Mouse (Mus musculus) CH12.LX (cell line): ENCODE measurements around the gene Ppara. TPM values are rescaled to one million over a fixed set of nuclear protein-coding genes. Genes with fewer than 3 reads are reported as not detected.

Experiments
- DNase-seq: peaks from one replicate; pipeline ENCODE4 v3.0.0-alpha.2; 2013; ENCODE audit errors: extremely low read depth
- H3K27ac ChIP-seq: 2 replicates; pipeline ENCODE4 v1.5.1; 2012; ENCODE audit warnings: low read depth, mild to moderate bottlenecking, control low read depth, moderate library complexity; ENCODE audit not compliant: insufficient read depth
- H3K27me3 ChIP-seq: replicated peaks from 2 replicates; pipeline ENCODE3; 2012; ENCODE audit warnings: inconsistent platforms
- H3K36me3 ChIP-seq, 2 experiments: replicated peaks in 1 of 2; 2 replicates each; pipeline versions ENCODE3 to v1.6.1; 2012; ENCODE audit warnings: inconsistent platforms in 1 of 2, low read length in 1 of 2, mild to moderate bottlenecking in 1 of 2, mixed read lengths in 1 of 2, moderate library complexity in 1 of 2; ENCODE audit not compliant: control insufficient read depth in 1 of 2, insufficient read depth in 1 of 2
- H3K4me1 ChIP-seq, 2 experiments: 2 replicates each; pipeline ENCODE4 v1.6.1; 2012; ENCODE audit warnings: inconsistent platforms in 1 of 2, moderate library complexity in 1 of 2; ENCODE audit not compliant: insufficient read depth in 2 of 2, control insufficient read depth in 1 of 2
- H3K4me2 ChIP-seq: 2 replicates; pipeline ENCODE4 v1.6.1; 2012; ENCODE audit warnings: low read depth, mild to moderate bottlenecking, control low read depth; ENCODE audit not compliant: poor library complexity, insufficient read depth, severe bottlenecking
- H3K4me3 ChIP-seq, 3 experiments: fragments of 150-350 bp in 1 of 3; sonication (generic) in 1 of 3; replicated peaks in 1 of 3; 2 replicates each; pipeline versions ENCODE3 to v1.5.1; 2011 to 2012; ENCODE audit warnings: low read depth in 2 of 3, low read length in 2 of 3, mild to moderate bottlenecking in 2 of 3, moderate library complexity in 2 of 3, control low read depth in 1 of 3, improper control_type of control experiment in 1 of 3, inconsistent platforms in 1 of 3, mixed read lengths in 1 of 3; ENCODE audit not compliant: poor library complexity in 1 of 3
- H3K79me2 ChIP-seq: replicated peaks from 2 replicates; pipeline ENCODE4 v1.6.1; 2012; ENCODE audit warnings: mild to moderate bottlenecking, moderate library complexity; ENCODE audit not compliant: control insufficient read depth, poor library complexity, insufficient read depth, severe bottlenecking; ENCODE audit errors: extremely low read depth
- H3K9ac ChIP-seq: 2 replicates; pipeline ENCODE4 v1.6.1; 2012; ENCODE audit warnings: low read depth, mild to moderate bottlenecking, control low read depth, moderate library complexity; ENCODE audit not compliant: insufficient read depth
- H3K9me3 ChIP-seq: replicated peaks from 2 replicates; pipeline ENCODE3; 2012; ENCODE audit warnings: low read length, inconsistent platforms, mixed read lengths
- BHLHE40 ChIP-seq: IDR thresholded peaks from 2 replicates; pipeline ENCODE4 v1.6.1; 2011; ENCODE audit warnings: mild to moderate bottlenecking, low read depth, low read length, improper control_type of control experiment
- CHD2 ChIP-seq: IDR thresholded peaks from 2 replicates; pipeline ENCODE4 v1.6.1; 2011; ENCODE audit warnings: low read length, improper control_type of control experiment
- CTCF ChIP-seq, 2 experiments: IDR thresholded peaks in 1 of 2; conservative IDR thresholded peaks in 1 of 2; 2 replicates each; pipeline ENCODE4 v1.5.1; 2011 to 2012; ENCODE audit warnings: low read depth in 2 of 2, low read length in 2 of 2, improper control_type of control experiment in 1 of 2, inconsistent platforms in 1 of 2, mild to moderate bottlenecking in 1 of 2, moderate library complexity in 1 of 2
- ELF1 ChIP-seq: IDR thresholded peaks from 2 replicates; pipeline ENCODE4 v1.6.1; 2014; ENCODE audit warnings: low read depth, mild to moderate bottlenecking, inconsistent platforms, low read length, improper control_type of control experiment
- EP300 ChIP-seq: IDR thresholded peaks from 2 replicates; pipeline ENCODE4 v1.6.1; 2011; ENCODE audit warnings: low read length, improper control_type of control experiment
- ETS1 ChIP-seq: conservative IDR thresholded peaks from 2 replicates; pipeline ENCODE4 v1.6.1; 2012; ENCODE audit warnings: low read depth, mild to moderate bottlenecking, inconsistent platforms, low read length, improper control_type of control experiment, moderate library complexity
- GABPA ChIP-seq: IDR thresholded peaks from 2 replicates; pipeline ENCODE4 v1.6.1; 2012; ENCODE audit warnings: low read depth, low read length, improper control_type of control experiment, inconsistent platforms; ENCODE audit not compliant: insufficient replicate concordance
- HCFC1 ChIP-seq: IDR thresholded peaks from 2 replicates; pipeline ENCODE4 v1.6.1; 2012; ENCODE audit warnings: low read depth, mild to moderate bottlenecking, inconsistent platforms, low read length, improper control_type of control experiment
- IRF4 ChIP-seq: IDR thresholded peaks from 2 replicates; pipeline ENCODE4 v1.6.1; 2014; ENCODE audit warnings: low read depth, mild to moderate bottlenecking, inconsistent platforms, low read length, improper control_type of control experiment
- JUN ChIP-seq: IDR thresholded peaks from 2 replicates; pipeline ENCODE4 v1.6.1; 2011; ENCODE audit warnings: low read depth, mild to moderate bottlenecking, low read length, improper control_type of control experiment, moderate library complexity; ENCODE audit not compliant: insufficient read depth
- KAT2A ChIP-seq: IDR thresholded peaks from 2 replicates; pipeline ENCODE4 v1.6.1; 2012; ENCODE audit warnings: low read length, improper control_type of control experiment, inconsistent platforms; ENCODE audit not compliant: insufficient replicate concordance
- MAFK ChIP-seq: IDR thresholded peaks from 2 replicates; pipeline ENCODE4 v1.6.1; 2011; ENCODE audit warnings: low read length, improper control_type of control experiment; ENCODE audit not compliant: insufficient replicate concordance
- MAX ChIP-seq: IDR thresholded peaks from 2 replicates; pipeline ENCODE4 v1.6.1; 2011; ENCODE audit warnings: low read length, improper control_type of control experiment
- MEF2A ChIP-seq: IDR thresholded peaks from 2 replicates; pipeline ENCODE4 v1.6.1; 2014; ENCODE audit warnings: low read depth, mild to moderate bottlenecking, inconsistent platforms, low read length, improper control_type of control experiment, borderline replicate concordance
- MXI1 ChIP-seq: IDR thresholded peaks from 2 replicates; pipeline ENCODE4 v1.6.1; 2011; ENCODE audit warnings: mild to moderate bottlenecking, low read depth, low read length, improper control_type of control experiment
- NRF1 ChIP-seq: IDR thresholded peaks from 2 replicates; pipeline ENCODE4 v1.6.1; 2014; ENCODE audit warnings: low read depth, mild to moderate bottlenecking, inconsistent platforms, low read length, improper control_type of control experiment, moderate library complexity
- PAX5 ChIP-seq: IDR thresholded peaks from 2 replicates; pipeline ENCODE4 v1.6.1; 2012; ENCODE audit warnings: low read length, inconsistent platforms, mixed read lengths
- POLR2A ChIP-seq: IDR thresholded peaks from 2 replicates; pipeline ENCODE4 v1.6.1; 2011; ENCODE audit warnings: low read depth, mild to moderate bottlenecking, improper control_type of control experiment, low read length
- POLR2AphosphoS2 ChIP-seq: IDR thresholded peaks from 2 replicates; pipeline ENCODE4 v1.6.1; 2011; ENCODE audit warnings: low read depth, low read length, improper control_type of control experiment
- RCOR1 ChIP-seq: conservative IDR thresholded peaks from 2 replicates; pipeline ENCODE4 v1.6.1; 2012; ENCODE audit warnings: low read depth, mild to moderate bottlenecking, inconsistent platforms, low read length, improper control_type of control experiment
- TCF12 ChIP-seq: IDR thresholded peaks from 2 replicates; pipeline ENCODE4 v1.6.1; 2014; ENCODE audit warnings: low read depth, mild to moderate bottlenecking, inconsistent platforms, low read length, improper control_type of control experiment
- UBTF ChIP-seq: IDR thresholded peaks from 2 replicates; pipeline ENCODE4 v1.6.1; 2012; ENCODE audit warnings: low read depth, mild to moderate bottlenecking, inconsistent platforms, low read length, improper control_type of control experiment, moderate library complexity
- USF1 ChIP-seq: IDR thresholded peaks from 2 replicates; pipeline ENCODE4 v1.6.1; 2014; ENCODE audit warnings: low read depth, mild to moderate bottlenecking, inconsistent platforms, low read length, improper control_type of control experiment
- ZC3H11A ChIP-seq: IDR thresholded peaks from 2 replicates; pipeline ENCODE4 v1.6.1; 2012; ENCODE audit warnings: low read depth, mild to moderate bottlenecking, inconsistent platforms, low read length, improper control_type of control experiment
- ZMIZ1 ChIP-seq: IDR thresholded peaks from 2 replicates; pipeline ENCODE4 v1.6.1; 2012; ENCODE audit warnings: low read depth, mild to moderate bottlenecking, inconsistent platforms, low read length, improper control_type of control experiment
- dilution Hi-C: fragments of 300-500 bp; cut with MboI; formaldehyde crosslinking; loops from 2 replicates; pipeline ENCODE4 v1.14.3; 2020; ENCODE audit warnings: low sequenced_read_pairs; ENCODE audit not compliant: extremely low pct_unique_long_range_greater_than_20kb, extremely low pct_ligation_motif_present
- in situ Hi-C: fragments of 300-500 bp; cut with MboI; formaldehyde crosslinking; loops from 3 replicates; pipeline ENCODE4 v1.14.3; 2019; ENCODE audit warnings: low sequenced_read_pairs, low pct_ligation_motif_present, low pct_unique_long_range_greater_than_20kb, mixed read lengths
- polyA plus RNA-seq: library from polyadenylated mRNA; unstranded; fragments of >175 nt; gene quantifications from 2 replicates; pipeline ENCODE4 v1.2.1, GENCODE M21; 2012; ENCODE audit warnings: low read depth; ENCODE audit not compliant: insufficient read length
- total RNA-seq, 2 experiments: library from RNA; depleted of rRNA; stranded (reverse); fragments of 300-350 nt in 1 of 2; fragments of >200 nt in 1 of 2; gene quantifications; 2 replicates each; pipeline ENCODE4 v1.2.3; 2012 to 2014

Gene Ppara
- total and polyA plus RNA-seq, 3 experiments = not detected

GRCm38 (mm10) chr15:85690058-85690457, 44.7 kb upstream of the Ppara start:
- DNase-seq = no peak
- TF ChIP-seq JUN (no peak), MAX (no peak), PAX5 (no peak), IRF4 (no peak), CHD2 (no peak), ELF1 (no peak), EP300 (no peak), KAT2A (no peak), ZMIZ1 (no peak), NRF1 (no peak), TCF12 (no peak), GABPA (no peak), UBTF (no peak), BHLHE40 (no peak)
- in situ Hi-C loops = no loop called here
- no peaks in the 10 kb centered on the region for H3K79me2 ChIP-seq
- H3K36me3 ChIP-seq = no peaks in the 10 kb centered on the region
- peaks cover 0 to 15% of the 10 kb centered on the region in 2 experiments; a peak in 2 of 4 replicates for H3K4me1 ChIP-seq
- no peak overlapping the region for H3K4me2 ChIP-seq
- H3K9ac ChIP-seq = no peak overlapping the region
- no peak overlapping the region for H3K27ac ChIP-seq
- no peaks in the 10 kb centered on the region for H3K9me3 ChIP-seq
- H3K27me3 ChIP-seq = no peaks in the 10 kb centered on the region
- H3K4me3 ChIP-seq = no peak overlapping the region
- dilution Hi-C loops = no loop called here

- dilution Hi-C loops = no loop called here
- no peak for TF ChIP-seq POLR2A
- TF ChIP-seq, all 38 proteins: peak for 0
- Histone ChIP-seq H3K9me3 (no peaks in the 10 kb centered on the region), H3K9ac (no peak overlapping the region), H3K27ac (no peak overlapping the region), H3K4me1 (peaks cover 0 to 15% of the 10 kb centered on the region in 2 experiments; a peak in 2 of 4 replicates), H3K79me2 (no peaks in the 10 kb centered on the region), H3K36me3 (no peaks in the 10 kb centered on the region), H3K27me3 (no peaks in the 10 kb centered on the region), H3K4me2 (no peak overlapping the region), H3K4me3 (no peak overlapping the region)
- in situ Hi-C loops = no loop called here
- DNase-seq = no peak
Observed at GRCm38 (mm10) chr15:85690875-85691274, 43.9 kb upstream of the Ppara start.

- no peaks in the 10 kb centered on the region for H3K27me3 ChIP-seq
- H3K27ac ChIP-seq = no peak overlapping the region
- no peaks in the 10 kb centered on the region for H3K79me2 ChIP-seq
- TF ChIP-seq HCFC1 (no peak), TCF12 (no peak), POLR2A (no peak), JUN (no peak), NRF1 (no peak), UBTF (no peak), EP300 (no peak), MAFK (no peak), ZMIZ1 (no peak), MXI1 (no peak), MEF2A (no peak), USF1 (no peak), BHLHE40 (no peak), RCOR1 (no peak), ETS1 (no peak), CTCF (conservative IDR thresholded peaks at IDR 0.05 in 1 of 2, IDR thresholded peaks at IDR 0.05 in 1 of 2; ENCODE audit: low read depth in 2 of 2, low read length in 2 of 2) (no peak), POLR2AphosphoS2 (no peak), ZC3H11A (no peak)
- H3K4me1 ChIP-seq = no peaks in the 10 kb centered on the region
- no peak overlapping the region for H3K4me2 ChIP-seq
- in situ Hi-C loops (no loop called here), dilution Hi-C loops (no loop called here)
- H3K9ac ChIP-seq = no peak overlapping the region
- no peaks in the 10 kb centered on the region for H3K9me3 ChIP-seq
- no peaks in the 10 kb centered on the region for H3K36me3 ChIP-seq
- no peak overlapping the region for H3K4me3 ChIP-seq
- no peak for DNase-seq
Observed at GRCm38 (mm10) chr15:85693115-85693514, 41.7 kb upstream of the Ppara start.
